Mouse (Mus musculus): ENCODE measurements at regions not wholly inside any gene's neighbourhood (a gene's known extent, or its start where the extent isn't known, plus 50 kb on each side); places are given as distances from the start of the nearest gene placed in this dataset.

DNA sequence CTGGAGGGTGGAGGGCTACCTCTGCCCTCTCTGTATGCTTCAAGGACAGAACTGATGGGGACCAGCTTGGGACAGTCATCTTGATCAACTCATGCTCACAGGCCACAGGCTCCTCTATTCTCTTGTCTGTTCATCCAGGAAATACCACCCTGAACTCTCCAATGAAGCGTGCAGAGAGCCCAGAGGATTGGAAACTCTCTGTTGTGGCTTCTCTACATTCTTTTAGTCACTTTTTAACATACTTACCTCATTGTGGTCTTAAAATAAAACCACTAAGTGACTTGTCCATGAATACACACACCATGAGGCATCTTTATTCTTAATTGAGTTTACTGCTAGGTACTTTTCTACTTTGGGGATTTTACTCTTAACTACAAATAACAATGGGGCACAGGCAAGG is 209.8 kb downstream of the Irs2 start:
- DNase-seq (ENCODE audit: low read depth in 1 of 2, low spot score in 2 of 2) = no peak
- H3K27me3 ChIP-seq (ENCODE audit: control insufficient read depth, insufficient read depth, low read length) = no peaks in the 10 kb centered on the region
- WGBS = 32% methylated on average over 1 of the region's 1 CpGs
- H3K36me3 ChIP-seq (ENCODE audit: control insufficient read depth, insufficient read depth, low read length) = no peaks in the 10 kb centered on the region
- no peak for TF ChIP-seq CTCF (IDR thresholded peaks at IDR 0.05; ENCODE audit: extremely low read depth, insufficient read depth, insufficient read length, insufficient replicate concordance)
- TF ChIP-seq POLR2A (IDR thresholded peaks at IDR 0.05; ENCODE audit: low read depth, low read length) = no peak
- H3K4me1 ChIP-seq (ENCODE audit: control insufficient read depth, insufficient read depth, insufficient read length) = peaks cover 4% of the 10 kb centered on the region
- no peak overlapping the region for H3K27ac ChIP-seq (ENCODE audit: insufficient read depth, low read length)
- no peak overlapping the region for H3K4me3 ChIP-seq (ENCODE audit: extremely low read depth, insufficient read depth, insufficient read length)

DNA sequence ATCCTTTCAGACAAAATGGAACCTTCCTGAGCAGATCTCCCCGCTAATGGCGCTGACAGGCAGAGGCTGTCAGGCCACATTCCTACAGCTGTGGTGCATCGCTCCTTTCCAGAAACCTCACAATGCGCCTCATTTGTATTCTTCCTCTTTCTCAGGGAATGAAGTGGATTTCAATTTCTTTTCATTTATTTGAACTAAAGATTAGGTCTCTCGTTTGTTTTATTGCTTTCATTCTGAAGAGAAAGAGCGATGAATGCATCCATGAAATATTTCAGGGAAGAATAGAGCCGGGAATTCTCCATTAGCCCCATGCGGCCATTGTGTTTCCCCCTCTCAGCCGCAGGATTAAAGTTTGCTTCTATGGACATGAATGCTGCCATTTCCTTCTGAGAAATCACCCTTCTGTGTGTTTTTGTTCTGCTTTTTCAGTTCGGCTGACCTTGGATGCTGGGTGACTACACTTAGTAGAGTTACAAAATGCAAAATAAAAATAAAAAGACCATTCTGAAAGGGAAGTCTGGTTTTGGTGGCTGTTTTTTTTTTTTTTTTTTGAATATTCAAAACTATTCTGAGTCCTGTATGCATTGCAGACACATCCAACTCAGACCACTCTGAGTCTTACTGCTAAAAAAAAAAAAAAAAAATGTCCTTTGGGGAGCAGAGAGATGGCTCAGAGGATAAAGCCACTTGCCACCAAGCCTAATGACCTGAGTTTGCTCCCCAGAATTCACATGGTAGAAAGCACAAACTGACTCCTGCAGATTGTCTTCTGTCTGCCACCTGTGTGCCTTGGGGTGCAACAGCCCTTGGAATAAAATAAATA is 213.7 kb downstream of the Irs2 start:
- Histone ChIP-seq H3K4me1 (ENCODE audit: control insufficient read depth, insufficient read depth, insufficient read length) (peaks cover 4% of the 10 kb centered on the region), H3K27me3 (ENCODE audit: control insufficient read depth, insufficient read depth, low read length) (no peaks in the 10 kb centered on the region), H3K36me3 (ENCODE audit: control insufficient read depth, insufficient read depth, low read length) (no peaks in the 10 kb centered on the region), H3K4me3 (ENCODE audit: extremely low read depth, insufficient read depth, insufficient read length) (no peak overlapping the region), H3K27ac (ENCODE audit: insufficient read depth, low read length) (no peak overlapping the region)
- WGBS = 50% methylated on average over 10 of the region's 10 CpGs
- TF ChIP-seq POLR2A (IDR thresholded peaks at IDR 0.05; ENCODE audit: low read depth, low read length) (no peak), CTCF (IDR thresholded peaks at IDR 0.05; ENCODE audit: extremely low read depth, insufficient read depth, insufficient read length, insufficient replicate concordance) (no peak)
- DNase-seq (ENCODE audit: low read depth in 1 of 2, low spot score in 2 of 2) = no peak

DNA sequence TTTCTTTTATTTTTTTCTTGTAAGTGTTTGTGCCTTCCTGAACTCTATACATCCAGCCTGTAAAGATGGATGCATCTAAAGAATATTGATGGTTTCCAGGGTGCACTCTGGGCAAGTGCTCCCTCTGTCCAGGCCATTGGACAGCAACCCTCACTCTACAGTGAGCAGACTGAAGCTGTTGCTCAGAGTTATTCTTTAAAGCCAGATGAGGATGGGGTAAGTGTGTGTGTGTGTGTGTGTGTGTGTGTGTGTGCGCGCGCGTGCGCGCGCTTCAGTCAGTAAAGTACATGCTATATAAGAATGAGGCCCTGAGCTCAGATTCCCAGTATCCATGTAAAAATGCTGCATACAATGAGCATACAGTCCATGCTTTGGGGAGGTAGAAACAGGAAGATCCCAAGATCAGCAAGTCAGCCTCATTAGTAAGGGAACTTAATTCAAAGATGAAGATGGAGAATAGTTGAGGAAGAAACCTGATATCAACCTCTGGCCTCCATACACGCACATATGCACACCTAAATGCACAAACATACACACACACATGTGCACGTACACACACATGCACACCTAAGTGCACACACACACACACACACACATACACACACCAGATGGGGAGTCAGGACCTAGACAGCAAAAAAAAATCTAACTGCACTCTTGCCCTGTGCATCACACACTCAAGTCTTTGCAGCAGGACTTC is 214.4 kb downstream of the Irs2 start:
- Histone ChIP-seq H3K27me3 (ENCODE audit: control insufficient read depth, insufficient read depth, low read length) (no peaks in the 10 kb centered on the region), H3K36me3 (ENCODE audit: control insufficient read depth, insufficient read depth, low read length) (no peaks in the 10 kb centered on the region), H3K4me3 (ENCODE audit: extremely low read depth, insufficient read depth, insufficient read length) (no peak overlapping the region), H3K4me1 (ENCODE audit: control insufficient read depth, insufficient read depth, insufficient read length) (peaks cover 4% of the 10 kb centered on the region), H3K27ac (ENCODE audit: insufficient read depth, low read length) (no peak overlapping the region)
- DNase-seq (ENCODE audit: low read depth in 1 of 2, low spot score in 2 of 2) = no peak
- no peak for TF ChIP-seq CTCF (IDR thresholded peaks at IDR 0.05; ENCODE audit: extremely low read depth, insufficient read depth, insufficient read length, insufficient replicate concordance)
- no peak for TF ChIP-seq POLR2A (IDR thresholded peaks at IDR 0.05; ENCODE audit: low read depth, low read length)
- WGBS = 98% methylated on average over 9 of the region's 9 CpGs

DNA sequence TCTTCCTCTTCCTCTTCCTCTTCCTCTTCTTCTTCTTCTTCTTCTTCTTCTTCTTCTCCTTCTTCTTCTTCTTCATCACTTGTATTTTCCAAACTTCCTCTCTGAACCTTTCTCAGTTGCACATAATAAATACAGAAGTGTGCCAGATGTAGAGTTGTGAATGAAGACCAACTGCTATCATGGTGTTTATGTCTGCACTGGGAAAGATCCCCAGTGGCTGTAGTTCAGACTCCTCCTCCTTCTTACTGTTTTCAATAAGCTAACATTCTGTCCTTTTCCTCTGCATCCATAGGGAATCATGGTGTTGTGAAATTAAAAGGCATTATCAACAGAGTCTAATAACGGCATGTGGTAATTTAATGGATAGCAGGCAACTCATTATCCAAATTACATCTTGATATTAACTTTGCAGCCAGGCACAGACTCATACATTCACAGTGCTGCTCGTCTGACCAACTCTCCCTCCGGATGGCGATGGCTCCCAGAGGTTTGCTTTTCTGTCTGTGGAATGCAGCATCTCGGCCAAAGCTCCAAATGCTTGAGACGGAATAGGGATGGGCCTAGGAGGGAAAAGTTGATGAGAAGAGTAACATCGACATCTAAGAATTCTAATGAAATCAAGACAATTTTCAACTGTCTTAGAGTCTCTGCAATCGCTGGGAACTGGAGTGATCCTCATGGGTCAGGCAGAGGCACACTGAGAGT is 219.6 kb downstream of the Irs2 start:
- Histone ChIP-seq H3K36me3 (ENCODE audit: control insufficient read depth, insufficient read depth, low read length) (no peaks in the 10 kb centered on the region), H3K27me3 (ENCODE audit: control insufficient read depth, insufficient read depth, low read length) (no peaks in the 10 kb centered on the region), H3K27ac (ENCODE audit: insufficient read depth, low read length) (no peak overlapping the region), H3K4me3 (ENCODE audit: extremely low read depth, insufficient read depth, insufficient read length) (no peak overlapping the region), H3K4me1 (ENCODE audit: control insufficient read depth, insufficient read depth, insufficient read length) (no peaks in the 10 kb centered on the region)
- DNase-seq (ENCODE audit: low read depth in 1 of 2, low spot score in 2 of 2) = no peak
- TF ChIP-seq CTCF (IDR thresholded peaks at IDR 0.05; ENCODE audit: extremely low read depth, insufficient read depth, insufficient read length, insufficient replicate concordance) = no peak
- no peak for TF ChIP-seq POLR2A (IDR thresholded peaks at IDR 0.05; ENCODE audit: low read depth, low read length)
- 84% methylated on average over 8 of the region's 8 CpGs for WGBS

DNA sequence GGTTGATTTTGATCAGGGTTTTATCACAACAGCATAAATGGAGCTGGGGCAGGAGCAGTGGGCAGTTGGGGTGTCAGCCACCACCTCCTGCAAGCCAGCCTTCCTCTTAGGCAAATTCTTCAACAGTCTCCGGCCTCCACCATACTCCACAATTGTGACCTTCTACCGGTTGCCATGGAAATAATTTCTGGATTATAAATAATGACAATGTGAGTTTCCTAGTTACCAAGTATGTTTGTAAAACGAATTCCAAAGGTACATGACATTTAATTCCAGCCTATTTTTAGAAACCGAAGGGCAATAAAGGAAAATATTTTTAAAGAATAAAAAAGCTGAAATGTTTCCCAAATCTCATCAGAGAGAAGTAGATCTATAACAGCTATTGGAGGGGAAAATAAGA is 222.5 kb downstream of the Irs2 start:
- Histone ChIP-seq H3K27ac (ENCODE audit: insufficient read depth, low read length) (no peak overlapping the region), H3K4me3 (ENCODE audit: extremely low read depth, insufficient read depth, insufficient read length) (no peak overlapping the region), H3K36me3 (ENCODE audit: control insufficient read depth, insufficient read depth, low read length) (no peaks in the 10 kb centered on the region), H3K27me3 (ENCODE audit: control insufficient read depth, insufficient read depth, low read length) (no peaks in the 10 kb centered on the region), H3K4me1 (ENCODE audit: control insufficient read depth, insufficient read depth, insufficient read length) (no peaks in the 10 kb centered on the region)
- WGBS = 84% methylated on average over 4 of the region's 4 CpGs
- no peak for TF ChIP-seq POLR2A (IDR thresholded peaks at IDR 0.05; ENCODE audit: low read depth, low read length)
- no peak for TF ChIP-seq CTCF (IDR thresholded peaks at IDR 0.05; ENCODE audit: extremely low read depth, insufficient read depth, insufficient read length, insufficient replicate concordance)
- no peak for DNase-seq (ENCODE audit: low read depth in 1 of 2, low spot score in 2 of 2)

DNA sequence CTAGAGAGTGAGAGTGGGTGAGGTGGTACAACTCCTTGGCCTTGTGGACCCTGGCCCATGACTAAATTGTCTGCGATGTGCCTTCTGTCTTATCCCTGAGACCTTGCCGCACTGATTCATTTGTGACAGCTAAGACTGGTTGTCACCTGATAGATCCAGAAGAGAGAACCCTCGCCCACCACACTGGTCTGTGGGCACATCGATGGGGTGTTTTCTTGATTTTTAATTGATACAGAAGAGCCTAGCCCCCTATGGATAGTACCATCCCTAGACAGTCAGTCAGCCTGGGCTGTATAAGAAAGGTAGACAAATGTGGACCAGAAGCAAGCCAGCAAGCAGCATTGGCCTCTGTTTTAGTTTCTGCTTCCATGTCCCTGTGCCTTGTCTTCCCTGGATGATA is 222.9 kb downstream of the Irs2 start:
- Histone ChIP-seq H3K27ac (ENCODE audit: insufficient read depth, low read length) (no peak overlapping the region), H3K27me3 (ENCODE audit: control insufficient read depth, insufficient read depth, low read length) (no peaks in the 10 kb centered on the region), H3K4me1 (ENCODE audit: control insufficient read depth, insufficient read depth, insufficient read length) (no peaks in the 10 kb centered on the region), H3K4me3 (ENCODE audit: extremely low read depth, insufficient read depth, insufficient read length) (no peak overlapping the region), H3K36me3 (ENCODE audit: control insufficient read depth, insufficient read depth, low read length) (no peaks in the 10 kb centered on the region)
- DNase-seq (ENCODE audit: low read depth in 1 of 2, low spot score in 2 of 2) = no peak
- TF ChIP-seq POLR2A (IDR thresholded peaks at IDR 0.05; ENCODE audit: low read depth, low read length) (no peak), CTCF (IDR thresholded peaks at IDR 0.05; ENCODE audit: extremely low read depth, insufficient read depth, insufficient read length, insufficient replicate concordance) (no peak)
- 92% methylated on average over 4 of the region's 4 CpGs for WGBS
